Mouse (Mus musculus): ENCODE measurements at regions not wholly inside any gene's neighbourhood (a gene's known extent, or its start where the extent isn't known, plus 50 kb on each side); places are given as distances from the start of the nearest gene placed in this dataset.

DNA sequence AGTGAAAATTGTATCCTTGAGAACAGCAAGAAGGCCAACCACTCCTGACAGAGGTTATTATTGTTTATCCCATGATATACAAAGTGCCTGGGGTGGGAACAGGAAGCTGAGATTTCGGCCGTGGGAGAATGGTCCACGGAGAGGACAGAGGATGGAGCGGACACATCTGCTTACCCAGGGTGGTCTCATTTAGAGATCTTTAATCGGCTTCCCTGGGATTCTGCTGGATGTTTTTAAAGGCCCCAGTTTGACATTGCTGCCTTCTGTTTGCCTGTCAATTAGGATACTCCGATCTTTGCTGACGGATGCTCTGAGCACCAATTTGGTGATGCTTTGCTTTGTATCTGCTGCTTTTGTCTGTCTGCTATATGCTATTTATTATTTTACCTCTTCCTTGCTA lies 803.5 kb downstream of the Tmem132b start:
- no peak for DNase-seq (ENCODE audit: low spot score in 2 of 2)

DNA sequence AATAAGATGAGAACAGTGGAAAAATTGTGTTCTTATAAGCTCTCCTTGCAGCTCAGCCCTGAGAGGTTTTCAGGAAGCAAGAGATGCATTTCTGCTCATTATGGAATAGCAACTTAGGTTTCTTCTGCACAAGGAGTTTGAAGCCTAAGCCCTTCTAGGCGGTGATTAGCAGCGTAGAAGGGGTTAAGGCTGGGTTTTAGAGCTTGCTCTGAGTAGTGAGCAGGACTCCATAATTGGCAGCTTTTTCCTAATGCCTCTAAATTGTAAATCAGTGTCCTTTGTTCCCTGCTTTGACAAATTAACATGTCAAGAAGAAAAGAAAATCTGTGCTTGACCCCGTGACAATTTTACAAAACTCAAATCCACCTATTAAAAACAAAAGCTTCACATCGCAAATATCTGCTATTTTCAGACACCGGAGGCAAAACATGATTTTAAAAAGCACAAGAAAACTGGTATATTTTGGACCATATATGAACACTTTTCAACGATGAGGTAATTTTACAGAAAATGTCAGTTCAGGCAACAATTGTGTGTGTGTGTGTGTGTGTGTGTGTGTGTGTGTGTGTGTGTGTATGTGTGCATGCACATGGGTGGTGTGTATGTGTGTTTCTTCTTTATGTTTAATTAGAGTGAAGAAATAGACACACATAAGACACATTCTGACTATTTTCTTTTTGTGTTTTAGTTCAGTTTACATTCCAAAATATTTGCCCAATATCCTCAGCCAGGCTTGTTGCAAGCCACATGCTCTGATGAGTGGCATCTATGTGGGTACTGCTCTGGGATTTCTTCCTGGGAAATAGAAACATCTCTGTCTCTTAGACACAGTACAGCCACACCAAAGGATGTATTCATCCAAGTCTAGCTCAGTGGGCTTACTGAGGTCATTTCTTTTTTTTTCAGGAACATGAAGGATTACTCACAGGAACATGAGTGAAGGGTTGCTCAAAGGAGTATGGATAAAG lies 804.3 kb downstream of the Tmem132b start:
- no peak for DNase-seq (ENCODE audit: low spot score in 2 of 2)

DNA sequence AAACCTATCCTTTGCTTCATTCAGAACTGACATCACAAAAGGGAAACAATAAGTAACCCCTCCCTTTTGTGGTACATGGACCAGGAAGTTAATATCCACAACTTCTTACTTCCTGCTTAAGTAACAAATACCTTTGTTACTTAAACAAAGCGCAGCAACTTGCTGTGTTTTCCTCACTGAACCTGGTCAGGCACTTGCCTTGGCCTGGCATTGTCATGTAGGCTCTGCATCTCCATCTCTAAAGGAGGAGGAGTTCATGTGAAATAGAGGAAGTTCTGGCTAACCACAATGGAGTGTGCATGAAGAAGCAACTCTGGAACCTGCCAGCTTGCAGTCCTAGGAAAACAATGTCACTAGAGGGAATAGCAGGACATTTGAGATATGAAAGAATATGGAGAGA lies 806.3 kb downstream of the Tmem132b start:
- no peak for DNase-seq (ENCODE audit: low spot score in 2 of 2)

DNA sequence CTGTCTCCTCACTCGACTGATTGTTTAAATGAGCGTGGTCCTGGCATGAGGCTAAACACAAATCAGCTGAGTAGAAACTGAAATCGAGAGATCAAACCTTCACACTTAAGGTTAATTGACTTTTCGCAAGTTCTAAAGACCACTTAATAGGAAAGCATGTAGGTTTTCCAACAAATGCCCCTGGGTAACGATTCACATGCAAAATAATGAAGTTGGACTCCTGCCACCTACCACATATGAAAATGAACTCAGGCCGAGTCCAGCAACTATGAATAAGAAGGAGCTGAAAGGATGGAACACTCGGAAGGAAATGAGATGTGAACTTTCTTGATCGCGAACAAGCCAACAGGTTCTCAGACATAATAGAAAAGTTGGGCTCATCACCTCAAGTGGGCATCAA lies 812.0 kb downstream of the Tmem132b start:
- DNase-seq (ENCODE audit: low spot score in 2 of 2) = no peak

DNA sequence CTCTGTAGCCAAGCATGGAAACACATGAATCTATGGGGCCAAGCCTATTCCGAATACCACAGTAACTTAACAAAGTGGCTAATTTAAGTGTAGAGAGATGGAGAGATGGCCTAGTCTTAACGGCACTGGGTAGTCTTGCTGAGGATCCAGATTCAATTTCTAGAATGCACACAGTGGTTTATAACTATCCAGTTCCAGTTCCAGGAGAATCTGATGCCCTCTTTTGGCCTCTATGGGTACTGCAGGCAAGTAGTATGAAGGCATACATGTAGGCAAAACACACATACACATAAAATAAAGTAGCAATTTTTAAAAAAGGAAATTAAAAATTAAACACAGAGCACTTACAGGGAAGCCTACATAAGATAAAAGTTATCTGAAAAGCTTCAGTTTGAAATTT lies 819.4 kb downstream of the Tmem132b start:
- no peak for DNase-seq (ENCODE audit: low spot score in 2 of 2)

DNA sequence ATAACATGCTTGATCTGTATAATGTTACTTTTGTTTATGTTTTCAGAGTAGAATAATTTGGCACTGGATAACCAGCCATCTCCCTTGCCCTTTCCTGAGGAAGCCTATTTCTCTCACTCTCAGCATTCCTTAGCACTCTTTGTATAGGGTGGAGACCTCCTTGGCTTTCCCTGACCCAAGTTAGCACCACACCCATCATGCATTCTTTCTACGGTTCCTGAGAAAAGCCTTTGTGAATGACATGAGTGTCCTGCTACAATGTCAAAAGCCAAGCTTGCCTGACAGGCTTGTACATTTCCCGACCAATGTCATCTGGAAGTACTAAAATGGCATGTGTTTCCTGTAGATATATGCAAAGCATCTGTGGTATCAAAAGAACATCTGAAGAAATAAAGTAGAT lies 837.9 kb downstream of the Tmem132b start:
- no peak for DNase-seq (ENCODE audit: low spot score in 2 of 2)

DNA sequence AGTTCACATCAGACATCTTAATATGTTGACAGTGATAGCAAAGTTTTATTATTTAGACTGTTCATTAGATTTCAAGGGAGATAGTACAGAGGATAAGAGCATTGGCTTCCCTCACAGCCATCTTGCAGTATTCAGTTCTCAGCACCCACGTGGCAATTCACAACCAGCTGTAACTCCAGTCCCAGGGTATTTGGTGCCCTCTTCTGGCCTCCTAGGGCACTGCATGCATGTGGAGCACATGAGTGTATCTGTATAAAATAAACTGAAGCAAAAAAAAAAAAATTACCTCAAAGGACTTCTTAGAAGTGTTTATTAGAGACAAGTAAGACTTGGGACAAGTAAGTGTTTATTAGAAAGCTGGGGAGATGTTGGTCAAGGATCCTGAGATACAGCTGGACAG lies 849.3 kb upstream of the Tmem132c start:
- DNase-seq (ENCODE audit: low spot score in 2 of 2) = no peak

DNA sequence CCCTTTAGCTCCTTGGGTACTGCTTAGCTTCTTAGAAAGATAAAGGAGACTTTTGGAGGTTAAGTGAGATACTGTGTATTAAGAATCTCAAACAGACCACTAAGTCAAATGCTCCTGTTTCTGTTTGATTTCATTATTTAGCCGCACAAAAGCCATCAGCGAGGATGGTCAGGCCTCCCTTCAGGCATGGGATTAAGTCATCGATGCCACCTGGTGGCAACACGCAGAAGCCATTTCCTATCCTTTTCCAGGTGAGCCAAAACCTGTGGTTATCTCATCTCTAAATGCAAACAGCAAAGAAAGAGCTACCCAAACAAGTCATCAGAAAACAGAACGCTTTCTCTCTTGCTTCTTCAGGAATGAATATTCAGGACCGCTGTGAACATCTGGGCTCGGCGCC lies 846.3 kb upstream of the Tmem132c start:
- no peak for DNase-seq (ENCODE audit: low spot score in 2 of 2)

DNA sequence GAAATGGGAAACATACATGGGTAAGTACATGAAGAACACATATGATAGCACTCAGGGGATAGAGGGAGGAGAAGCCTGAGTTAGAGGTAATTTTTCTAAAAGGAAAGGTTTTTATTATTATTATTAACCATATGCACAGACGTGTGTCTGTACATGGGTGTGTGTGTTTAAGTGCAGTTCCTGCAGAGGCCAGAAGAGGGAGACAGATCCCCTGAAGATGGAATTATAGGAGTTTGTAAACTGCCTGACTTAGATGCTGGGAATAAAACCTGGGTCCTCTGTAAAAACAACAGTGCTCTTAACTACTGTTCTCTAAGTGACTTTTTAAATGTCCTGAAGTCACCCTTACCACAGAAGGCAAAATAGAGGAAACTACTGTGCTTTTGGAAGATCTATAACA lies 809.9 kb upstream of the Tmem132c start:
- no peak for DNase-seq (ENCODE audit: low spot score in 2 of 2)

DNA sequence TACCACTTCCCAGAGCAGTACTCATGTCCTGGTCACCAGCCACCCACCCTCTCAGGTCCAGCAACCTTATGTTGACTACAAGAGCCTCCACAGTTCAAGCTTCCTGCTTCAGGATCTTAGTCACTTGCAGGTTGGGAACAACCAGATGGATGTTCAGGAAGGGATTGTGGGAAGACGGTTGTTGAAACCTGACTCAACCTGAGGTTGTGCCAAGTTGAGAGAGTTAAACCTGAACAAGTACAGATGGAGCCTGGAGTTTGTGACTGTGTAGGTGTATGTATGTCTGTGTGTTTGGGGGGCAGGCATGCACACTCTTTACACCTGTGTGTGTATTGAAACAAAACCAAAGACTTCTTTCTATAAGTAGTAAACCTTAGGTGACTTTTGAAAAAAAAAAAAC lies 802.9 kb upstream of the Tmem132c start:
- no peak for DNase-seq (ENCODE audit: low spot score in 2 of 2)

DNA sequence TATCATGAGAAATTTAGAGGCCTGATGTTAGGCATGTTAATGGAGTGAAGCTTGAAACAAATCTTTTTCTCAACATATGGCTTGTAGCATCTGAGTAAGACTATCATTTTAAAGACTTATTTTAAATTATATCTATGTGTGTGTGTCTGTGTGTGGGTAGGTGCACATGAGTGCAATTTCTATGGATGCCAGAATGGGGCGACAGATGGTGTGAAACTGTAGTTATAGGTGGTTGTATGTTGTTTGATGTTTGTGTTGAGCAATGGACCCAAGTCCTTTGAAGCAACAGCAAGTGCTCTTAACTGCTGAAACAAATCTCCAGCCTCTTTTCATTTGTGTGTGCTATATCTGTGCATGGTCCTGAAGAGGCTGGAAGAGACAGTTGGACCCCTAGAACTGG lies 801.1 kb upstream of the Tmem132c start:
- no peak for DNase-seq (ENCODE audit: low spot score in 2 of 2)

DNA sequence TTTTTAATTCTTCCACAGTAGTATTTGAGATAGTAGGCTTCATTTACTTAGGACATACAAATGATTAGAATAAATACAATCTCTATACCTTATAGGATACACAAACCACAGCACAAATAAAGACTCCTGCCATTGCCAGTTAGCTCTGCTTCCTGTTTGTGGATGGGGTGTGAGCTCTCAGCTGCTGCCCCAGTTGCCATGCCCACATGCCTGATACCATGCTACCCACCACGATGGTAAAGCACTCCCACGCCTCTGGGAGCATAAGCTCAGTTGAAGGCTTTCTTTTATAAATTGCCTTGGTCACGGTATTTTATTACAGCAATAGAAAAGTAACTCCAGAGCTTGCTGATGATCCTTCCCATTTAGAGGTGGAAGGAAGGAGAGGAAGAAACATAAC lies 765.8 kb upstream of the Tmem132c start:
- no peak for DNase-seq (ENCODE audit: low spot score in 2 of 2)

DNA sequence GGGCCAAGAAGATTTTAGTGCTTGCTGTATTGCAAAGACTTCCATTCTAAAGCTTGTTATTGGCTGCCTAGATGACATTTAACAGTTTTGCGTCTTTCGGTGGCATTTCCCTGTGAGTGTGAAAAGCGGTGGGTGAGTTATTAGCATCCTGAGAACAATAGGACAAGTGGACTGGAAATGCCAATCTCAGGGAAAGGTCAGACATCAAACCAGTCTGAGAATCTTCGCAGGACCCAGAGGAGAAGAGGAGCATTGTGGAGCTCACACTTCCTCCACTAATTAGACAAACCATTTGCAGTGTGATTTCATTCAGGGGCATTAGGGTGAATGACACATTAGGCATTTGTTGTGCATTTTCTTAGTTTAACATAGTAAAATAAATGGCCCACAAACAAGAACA lies 719.5 kb upstream of the Tmem132c start:
- no peak for DNase-seq (ENCODE audit: low spot score in 2 of 2)

DNA sequence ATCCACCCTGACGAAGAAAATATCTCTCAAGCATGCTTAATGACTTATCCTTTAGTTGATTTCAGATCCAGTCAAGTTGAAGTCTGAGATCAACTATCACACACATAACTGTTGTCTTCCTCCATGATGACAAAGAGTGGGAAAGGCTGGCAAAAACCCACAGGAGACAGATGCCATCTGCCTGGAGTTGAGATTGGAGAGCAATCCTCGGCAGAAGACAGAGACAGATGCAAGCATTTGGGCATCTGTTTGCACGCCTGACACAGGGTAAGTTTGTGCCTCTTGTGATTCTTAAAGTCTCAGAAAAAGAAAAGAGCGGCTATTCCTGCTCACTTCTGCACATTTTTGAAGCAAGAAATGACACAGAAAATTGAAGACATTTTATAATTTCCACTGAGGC lies 715.7 kb upstream of the Tmem132c start:
- no peak for DNase-seq (ENCODE audit: low spot score in 2 of 2)

DNA sequence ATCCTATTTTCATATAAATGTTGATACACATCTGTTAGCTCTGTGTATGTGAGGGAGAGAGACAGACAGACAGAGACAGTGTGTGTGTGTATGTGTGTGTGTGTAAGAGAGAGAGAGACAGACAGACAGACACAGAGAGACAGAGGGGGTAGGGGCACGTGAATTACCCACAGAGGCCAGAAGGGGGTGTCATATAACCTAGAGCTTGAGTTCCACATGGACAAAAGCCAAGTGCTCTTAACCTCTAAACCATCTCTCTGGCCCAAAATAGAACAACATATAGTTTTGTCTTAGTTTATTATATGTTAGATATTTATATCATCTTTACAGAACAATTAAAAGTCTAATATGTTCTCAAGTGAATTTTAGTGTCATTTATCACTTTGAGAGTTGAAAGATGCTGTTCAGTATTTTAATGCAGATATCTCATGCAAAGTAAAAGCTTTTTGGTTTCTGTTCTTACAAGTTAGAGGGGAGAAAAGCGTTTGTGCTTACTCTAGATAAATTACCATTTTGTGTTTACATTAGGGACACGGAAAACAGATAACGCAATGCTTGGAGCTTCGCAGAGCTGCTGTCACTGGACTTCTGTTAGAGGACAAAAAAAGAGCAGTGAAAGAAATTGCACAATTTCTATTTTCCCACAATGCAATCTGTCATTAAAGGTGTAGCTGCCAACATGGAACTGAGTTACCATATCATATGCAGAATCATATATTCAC lies 710.6 kb upstream of the Tmem132c start:
- DNase-seq (ENCODE audit: low spot score in 2 of 2) = no peak

DNA sequence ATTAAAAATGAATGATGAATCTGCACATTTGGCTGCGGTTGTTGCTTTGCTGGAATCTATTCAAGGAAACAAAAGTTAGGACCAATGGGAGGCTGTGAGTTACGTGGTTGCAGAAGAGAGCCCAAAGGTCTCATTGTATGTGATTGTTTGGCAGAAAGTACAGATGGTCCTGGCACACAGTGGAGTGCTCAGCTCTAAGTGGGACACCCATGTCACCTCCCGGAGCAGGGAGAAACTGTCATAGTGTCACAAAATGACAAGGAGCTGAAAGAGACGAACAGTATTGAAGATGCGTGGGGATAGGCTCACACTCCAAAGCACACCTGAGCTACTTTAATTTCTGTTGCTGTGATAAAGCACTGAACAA lies 710.1 kb upstream of the Tmem132c start:
- DNase-seq (ENCODE audit: low spot score in 2 of 2) = no peak

DNA sequence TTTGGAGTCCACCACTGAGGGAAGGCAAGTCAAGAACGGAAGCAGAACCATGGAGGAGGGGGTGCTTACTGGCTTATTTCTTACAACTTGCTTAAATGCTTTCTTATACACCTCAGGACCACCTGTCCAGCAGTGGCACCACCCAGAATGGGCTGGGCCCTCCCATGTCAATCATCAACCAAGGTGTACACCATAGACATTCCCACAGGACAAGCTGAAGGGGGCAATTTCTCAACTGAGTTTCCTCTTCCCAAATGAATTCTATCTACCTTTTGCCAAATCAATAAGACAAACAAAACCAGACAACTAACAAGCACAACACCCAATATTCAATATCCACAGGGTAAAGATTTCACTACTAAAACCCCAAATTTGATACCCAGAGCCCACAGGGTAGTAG lies 709.6 kb upstream of the Tmem132c start:
- DNase-seq (ENCODE audit: low spot score in 2 of 2) = no peak

DNA sequence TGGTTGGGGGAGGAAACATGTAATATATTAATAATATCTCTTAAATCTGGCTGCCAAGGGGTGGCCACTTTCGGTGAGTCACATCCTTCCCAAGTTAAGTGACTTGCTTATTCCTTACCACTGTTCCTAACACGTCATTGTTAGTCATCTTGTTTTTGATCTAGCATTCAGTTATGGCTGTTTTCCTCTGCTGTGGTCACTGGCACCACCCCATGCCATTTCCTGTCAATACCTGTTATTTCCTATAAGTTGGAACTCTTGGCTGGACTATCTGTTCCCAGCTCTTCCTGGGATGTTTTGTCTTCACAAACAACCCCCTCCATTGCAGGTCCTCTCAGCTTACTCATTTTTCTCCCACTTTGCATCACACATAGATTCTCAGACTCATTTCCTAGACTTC lies 703.5 kb upstream of the Tmem132c start:
- no peak for DNase-seq (ENCODE audit: low spot score in 2 of 2)

DNA sequence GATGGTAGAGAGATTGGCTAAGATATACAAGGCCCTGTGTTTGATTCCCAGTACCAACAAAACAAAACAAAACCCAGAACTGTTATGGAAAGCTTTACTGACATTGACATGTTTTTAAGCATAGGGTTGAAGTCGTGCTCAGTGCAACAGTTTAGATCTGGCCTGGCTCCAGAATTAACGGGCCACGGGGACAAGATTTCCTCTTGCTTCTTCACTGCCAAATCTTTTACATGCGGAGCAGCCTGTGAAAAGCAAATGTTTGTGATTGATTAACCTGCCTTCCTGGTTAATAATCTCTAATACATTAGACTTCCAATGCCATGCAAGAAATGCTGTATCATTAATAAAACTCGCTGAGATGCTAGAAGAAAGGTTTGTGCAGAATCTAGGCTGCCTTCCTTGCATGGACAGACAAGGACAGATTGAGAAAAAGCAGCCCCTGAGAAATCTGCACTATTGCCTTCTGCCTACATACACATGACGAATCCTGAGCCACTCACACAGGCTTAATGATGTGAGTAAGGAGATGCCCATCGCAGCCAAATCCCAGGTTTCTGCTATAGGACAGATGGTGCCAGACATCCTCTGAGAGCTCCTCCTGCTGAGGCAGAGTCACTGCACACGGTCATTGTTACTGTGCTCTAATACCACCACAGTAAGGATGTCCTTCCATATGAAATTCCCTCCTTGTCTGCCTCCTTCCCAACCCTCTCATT lies 697.2 kb upstream of the Tmem132c start:
- DNase-seq (ENCODE audit: low spot score in 2 of 2) = no peak

DNA sequence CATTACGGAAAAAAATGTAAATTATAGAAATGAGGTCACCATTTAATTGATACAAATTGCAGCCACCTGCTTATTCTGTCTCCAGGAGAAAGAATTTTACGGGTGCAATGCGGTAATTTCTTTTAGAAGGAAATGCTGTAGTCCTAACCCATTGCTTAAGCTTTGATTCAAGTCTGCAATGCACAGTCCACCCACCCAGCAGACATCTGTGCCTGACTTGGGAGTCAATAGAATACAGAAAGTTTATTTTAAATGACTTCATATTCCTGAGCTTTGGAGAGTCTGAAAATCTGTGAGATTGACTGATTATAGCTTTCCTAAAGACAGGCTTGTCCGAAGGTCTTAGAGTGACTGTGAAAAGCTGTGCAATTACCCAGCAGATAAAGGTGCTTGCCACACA lies 693.8 kb upstream of the Tmem132c start:
- no peak for DNase-seq (ENCODE audit: low spot score in 2 of 2)

DNA sequence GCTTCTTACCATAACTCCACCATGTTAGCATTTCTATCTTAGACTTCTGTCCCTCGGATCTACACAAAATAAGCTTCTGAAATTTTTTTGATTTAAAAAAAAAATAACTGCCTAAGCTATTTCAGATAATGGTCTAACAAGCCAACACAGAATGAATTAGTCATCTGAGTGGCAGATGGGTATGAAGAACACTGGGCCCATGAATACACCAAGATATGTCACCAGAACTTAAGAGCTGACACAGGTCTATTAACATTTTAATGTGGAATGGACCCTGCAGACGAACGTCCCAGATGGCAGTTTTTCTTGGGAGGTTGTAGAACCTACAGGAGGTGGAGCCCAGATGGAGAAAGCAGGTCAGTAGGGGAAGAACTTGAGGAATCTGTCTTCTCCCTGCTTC lies 689.9 kb upstream of the Tmem132c start:
- DNase-seq (ENCODE audit: low spot score in 2 of 2) = no peak

DNA sequence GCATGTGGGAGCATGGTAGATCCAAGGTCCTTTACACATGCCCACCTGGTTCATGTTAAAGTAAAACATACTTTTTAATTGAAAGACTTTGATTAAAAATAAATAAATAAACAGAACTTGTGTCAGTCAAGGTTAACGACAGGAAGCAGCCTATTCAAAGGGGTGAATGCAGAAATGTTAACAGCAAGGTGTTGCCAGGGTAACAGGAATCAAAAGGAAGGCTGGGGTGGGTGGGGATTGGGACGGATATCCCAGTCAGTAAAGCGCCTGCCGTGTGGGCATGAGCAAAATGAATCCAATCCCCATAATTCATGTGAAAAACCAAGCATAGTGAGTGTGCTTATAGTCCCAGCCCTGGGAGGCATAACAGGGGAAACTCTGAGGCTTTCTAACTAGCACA lies 682.6 kb upstream of the Tmem132c start:
- DNase-seq (ENCODE audit: low spot score in 2 of 2) = no peak

DNA sequence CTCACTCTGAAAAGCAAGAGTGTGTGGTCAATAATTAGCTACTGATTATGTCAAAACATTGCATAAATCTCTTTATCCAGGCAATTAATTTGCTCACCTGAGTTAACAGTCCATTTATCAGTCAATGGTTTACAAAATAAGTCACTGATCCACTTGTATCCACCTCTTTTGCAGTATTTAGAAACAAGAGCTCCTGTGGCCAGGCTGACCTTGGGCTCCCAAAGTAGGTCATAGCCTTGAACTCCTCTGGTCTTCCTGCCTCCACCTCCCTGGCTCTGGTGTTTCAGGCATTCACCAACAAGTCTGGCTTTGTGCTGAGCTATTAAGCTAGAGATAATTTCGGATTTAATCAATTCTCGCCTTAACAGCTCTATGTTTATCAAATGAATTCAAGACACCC lies 675.8 kb upstream of the Tmem132c start:
- no peak for DNase-seq (ENCODE audit: low spot score in 2 of 2)

All from urinary bladder, postnatal 36 days (tissue).